Mouse (Mus musculus): ENCODE data around the gene Gng8. TPM values are rescaled to one million over a fixed set of nuclear protein-coding genes. Genes with fewer than 3 reads are reported as not detected.

Gene Gng8
- polyA plus RNA-seq, 1 experiment from 2014 or later: 20.3 TPM

GRCm38 (mm10) chr7:16920818-16921791, 29.5 kb downstream of the Gng8 start:
- peak; percentile 69 for DNase-seq (ENCODE audit: low spot score)
- Histone ChIP-seq H3K27ac (replicated peaks) (peak overlapping the region; percentile 98), H3K4me1 (peaks cover 51% of the 10 kb centered on the region), H3K27me3 (replicated peaks; ENCODE audit: low read depth, poor library complexity, severe bottlenecking) (no peaks in the 10 kb centered on the region), H3K9me3 (no peaks in the 10 kb centered on the region), H3K36me3 (replicated peaks) (peaks cover 60% of the 10 kb centered on the region), H3K4me3 (peak overlapping the region; percentile 96)
- 47% methylated on average over 21 of the region's 21 CpGs for WGBS

- H3K27ac ChIP-seq (replicated peaks): peak overlapping the region; percentile 98
- H3K4me1 ChIP-seq: peaks cover 51% of the 10 kb centered on the region
- no peaks in the 10 kb centered on the region for H3K9me3 ChIP-seq
- no peaks in the 10 kb centered on the region for H3K27me3 ChIP-seq (replicated peaks; ENCODE audit: low read depth, poor library complexity, severe bottlenecking)
- H3K4me3 ChIP-seq: peak overlapping the region; percentile 96
- WGBS: 59% methylated on average over 6 of the region's 6 CpGs
- DNase-seq (ENCODE audit: low spot score): no peak
- peaks cover 52% of the 10 kb centered on the region for H3K36me3 ChIP-seq (replicated peaks)
Measured at GRCm38 (mm10) chr7:16921881-16922335, 30.3 kb downstream of the Gng8 start.

GRCm38 (mm10) chr7:16922360-16922973, 30.9 kb downstream of the Gng8 start:
- peak overlapping the region; percentile 98 for H3K27ac ChIP-seq (replicated peaks)
- H3K9me3 ChIP-seq: no peaks in the 10 kb centered on the region
- peak overlapping the region; percentile 96 for H3K4me3 ChIP-seq
- H3K27me3 ChIP-seq (replicated peaks; ENCODE audit: low read depth, poor library complexity, severe bottlenecking): no peaks in the 10 kb centered on the region
- H3K36me3 ChIP-seq (replicated peaks): peaks cover 46% of the 10 kb centered on the region
- WGBS: 57% methylated on average over 10 of the region's 10 CpGs
- DNase-seq (ENCODE audit: low spot score): peak; percentile 20
- peaks cover 51% of the 10 kb centered on the region for H3K4me1 ChIP-seq

GRCm38 (mm10) chr7:16923283-16924036, 31.9 kb downstream of the Gng8 start:
- Histone ChIP-seq H3K27me3 (replicated peaks; ENCODE audit: low read depth, poor library complexity, severe bottlenecking) (no peaks in the 10 kb centered on the region), H3K4me3 (peak overlapping the region; percentile 96), H3K36me3 (replicated peaks) (peaks cover 36% of the 10 kb centered on the region), H3K4me1 (peaks cover 45% of the 10 kb centered on the region), H3K9me3 (no peaks in the 10 kb centered on the region), H3K27ac (replicated peaks) (peak overlapping the region; percentile 98)
- WGBS: under 1% methylated on average over 57 of the region's 57 CpGs
- no peak for DNase-seq (ENCODE audit: low spot score)

- Histone ChIP-seq H3K9me3 (no peaks in the 10 kb centered on the region), H3K27me3 (replicated peaks; ENCODE audit: low read depth, poor library complexity, severe bottlenecking) (no peaks in the 10 kb centered on the region), H3K4me3 (peak within 1 kb of the TSS; percentile 96), H3K36me3 (replicated peaks) (peaks cover 29% of the 10 kb centered on the region), H3K4me1 (peaks cover 37% of the 10 kb centered on the region), H3K27ac (replicated peaks) (peak within 1 kb of the TSS; percentile 98)
- peak; percentile 100 for DNase-seq (ENCODE audit: low spot score)
- under 1% methylated on average over 64 of the region's 64 CpGs for WGBS
Measured at GRCm38 (mm10) chr7:16924037-16924834, 32.6 kb downstream of the Gng8 start, which contains the start of gene Calm3. Calm3 (minus strand) TSS chr7:16924114.

GRCm38 (mm10) chr7:16928341-16928740, 36.8 kb downstream of the Gng8 start:
- 54% methylated on average over 2 of the region's 2 CpGs for WGBS
- Histone ChIP-seq H3K36me3 (replicated peaks) (no peaks in the 10 kb centered on the region), H3K27ac (replicated peaks) (no peak overlapping the region)

GRCm38 (mm10) chr7:16930850-16931249, 39.3 kb downstream of the Gng8 start:
- peak; percentile 67 for DNase-seq (ENCODE audit: low spot score)
- Histone ChIP-seq H3K27me3 (replicated peaks; ENCODE audit: low read depth, poor library complexity, severe bottlenecking) (no peaks in the 10 kb centered on the region), H3K4me3 (no peak overlapping the region), H3K9me3 (no peaks in the 10 kb centered on the region), H3K4me1 (no peaks in the 10 kb centered on the region; the same call in 1 of the 2 replicates), H3K27ac (replicated peaks) (no peak overlapping the region), H3K36me3 (replicated peaks) (no peaks in the 10 kb centered on the region)
- WGBS: 13% methylated on average over 1 of the region's 1 CpGs

More at GRCm38 (mm10) chr7:16928341-16928740, 36.8 kb downstream of the Gng8 start:
- Histone ChIP-seq H3K9me3 (no peaks in the 10 kb centered on the region), H3K4me3 (no peak overlapping the region), H3K27me3 (replicated peaks; ENCODE audit: low read depth, poor library complexity, severe bottlenecking) (no peaks in the 10 kb centered on the region), H3K4me1 (no peaks in the 10 kb centered on the region; the same call in 1 of the 2 replicates)
- no peak for DNase-seq (ENCODE audit: low spot score)

- no peaks in the 10 kb centered on the region for H3K27me3 ChIP-seq (replicated peaks; ENCODE audit: low read depth, poor library complexity, severe bottlenecking)
- no peaks in the 10 kb centered on the region for H3K36me3 ChIP-seq (replicated peaks)
- H3K4me1 ChIP-seq: no peaks in the 10 kb centered on the region; the same call in 1 of the 2 replicates
- no peak overlapping the region for H3K27ac ChIP-seq (replicated peaks)
- WGBS: 20% methylated on average over 14 of the region's 14 CpGs
- peak; percentile 85 for DNase-seq (ENCODE audit: low spot score)
- H3K9me3 ChIP-seq: no peaks in the 10 kb centered on the region
- H3K4me3 ChIP-seq: no peak overlapping the region
Measured at GRCm38 (mm10) chr7:16931968-16932627, 40.5 kb downstream of the Gng8 start.

DNA sequence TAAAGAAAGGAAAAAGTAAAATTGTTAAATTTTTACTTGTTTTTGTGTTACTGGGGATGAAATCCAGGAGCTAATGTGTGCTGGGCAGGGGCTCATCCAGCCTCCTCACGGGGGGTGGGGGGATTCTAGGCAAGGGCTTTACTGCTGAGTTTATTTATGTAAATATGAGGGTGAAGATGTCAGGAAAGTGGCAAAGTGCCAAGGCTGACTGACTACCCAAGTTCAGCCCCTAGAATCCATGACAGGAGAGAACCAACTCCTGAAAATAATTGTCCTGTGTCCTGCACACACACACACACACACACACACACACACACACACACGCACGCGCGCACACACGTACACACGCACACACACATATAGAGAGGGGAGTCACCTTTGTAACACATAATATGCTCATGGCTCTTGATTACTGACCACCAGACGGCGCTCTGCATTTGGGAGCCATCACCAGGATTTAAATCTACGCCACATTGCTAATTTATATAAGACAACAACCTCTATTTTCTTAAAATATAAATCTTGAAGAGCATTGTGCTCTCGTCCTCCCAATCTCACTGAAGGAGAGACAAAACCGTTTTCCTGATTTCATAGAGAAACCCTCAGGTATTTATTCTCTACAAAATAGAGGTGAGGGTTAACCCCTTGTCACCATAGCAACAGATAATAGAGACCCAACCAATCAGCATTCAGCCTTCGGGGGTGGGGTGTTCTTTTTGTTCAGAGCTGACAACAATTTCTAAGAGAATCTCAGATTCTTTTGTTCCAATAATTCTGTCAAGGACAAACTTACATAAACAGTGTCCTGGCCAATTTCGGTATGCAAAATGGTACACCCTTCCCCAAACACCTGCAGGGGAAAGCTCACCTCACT, 41.4 kb downstream of the Gng8 start:
- Histone ChIP-seq H3K4me1 (no peaks in the 10 kb centered on the region; the same call in 1 of the 2 replicates), H3K36me3 (replicated peaks) (no peaks in the 10 kb centered on the region), H3K9me3 (no peaks in the 10 kb centered on the region), H3K27me3 (replicated peaks; ENCODE audit: low read depth, poor library complexity, severe bottlenecking) (no peaks in the 10 kb centered on the region), H3K27ac (replicated peaks) (no peak overlapping the region), H3K4me3 (no peak overlapping the region)
- DNase-seq (ENCODE audit: low spot score): peak; percentile 52
- 48% methylated on average over 14 of the region's 14 CpGs for WGBS

GRCm38 (mm10) chr7:16937312-16937711, 45.7 kb downstream of the Gng8 start:
- Histone ChIP-seq H3K4me3 (no peak overlapping the region), H3K36me3 (replicated peaks) (no peaks in the 10 kb centered on the region), H3K9me3 (no peaks in the 10 kb centered on the region), H3K27ac (replicated peaks) (no peak overlapping the region), H3K4me1 (peaks cover 15% of the 10 kb centered on the region), H3K27me3 (replicated peaks; ENCODE audit: low read depth, poor library complexity, severe bottlenecking) (0 out of 2 replicates have a peak, but pooled peaks cover 4% of the 10 kb centered on the region)
- 44% methylated on average over 4 of the region's 4 CpGs for WGBS
- DNase-seq (ENCODE audit: low spot score): no peak

All from embryonic facial prominence, embryonic 10.5 days (tissue).